ENCODE assay signal across 8 mouse cellular contexts in genomic region chr3:122619931-122620284, GRCm38 (mm10). TPM values are rescaled to one million over a fixed set of nuclear protein-coding genes. Genes with fewer than 3 reads are reported as not detected.
DNase-seq lines count a peak whose midpoint lies in the region; ATAC-seq and TF ChIP-seq lines count a peak whose summit lies in the region.

No protein-coding gene starts in this region.

- no peak for TF ChIP-seq RAD21 in CH12.LX (IDR thresholded peaks at IDR 0.05; ENCODE audit: low read depth, low read length)

- peak; percentile 16 for DNase-seq in heart, adult 8-10 months (ENCODE audit: low spot score)
- no peak for DNase-seq in heart, postnatal 10 days
- no peak for DNase-seq in CH12.LX (ENCODE audit: extremely low read depth)
- peak; percentile 82 for DNase-seq in forebrain, embryonic 14.5 days (ENCODE audit: low spot score)
- DNase-seq in limb, embryonic 11.5 days (ENCODE audit: low spot score): no peak
- no peak for DNase-seq in T-cell, adult 2 months (ENCODE audit: low spot score)
- no peak for DNase-seq in yolk sac, embryonic 10.5 days (ENCODE audit: low spot score)

- H3K79me2 ChIP-seq in CH12.LX (replicated peaks; ENCODE audit: control insufficient read depth, extremely low read depth, insufficient read depth, poor library complexity, severe bottlenecking): no peaks in the 10 kb centered on the region

- peak overlapping the region; percentile 31; the same call in 1 of the 2 replicates for H3K9ac ChIP-seq in CH12.LX (ENCODE audit: insufficient read depth, low read depth)
- H3K9ac ChIP-seq in forebrain, embryonic 14.5 days (ENCODE audit: low read length): peak overlapping the region; percentile 100
- H3K9ac ChIP-seq in limb, embryonic 11.5 days (ENCODE audit: low read length): peak overlapping the region; percentile 100
- peak overlapping the region; percentile 100 for H3K9ac ChIP-seq in neural tube, embryonic 15.5 days (replicated peaks)

- intact Hi-C loops in heart, postnatal 10 days (cut with DNase I): loop anchor here (1.0 to 5.0 kb wide), 3 partner anchors 18 to 308 kb away; no protein-coding TSS in a partner anchor

- H3K9me3 ChIP-seq in CH12.LX (replicated peaks; ENCODE audit: low read length): no peaks in the 10 kb centered on the region
- no peaks in the 10 kb centered on the region for H3K9me3 ChIP-seq in forebrain, embryonic 14.5 days (replicated peaks; ENCODE audit: control insufficient read depth, low read length)
- H3K9me3 ChIP-seq in limb, embryonic 11.5 days (ENCODE audit: control insufficient read depth, low read length): no peaks in the 10 kb centered on the region
- no peaks in the 10 kb centered on the region for H3K9me3 ChIP-seq in neural tube, embryonic 15.5 days (replicated peaks)

- H3K4me3 ChIP-seq in CH12.LX (replicated peaks in 1 of 3; ENCODE audit: low read depth in 2 of 3, low read length in 2 of 3, poor library complexity in 1 of 3): peak overlapping the region; percentile 36 to 67 (median 37)
- H3K4me3 ChIP-seq in forebrain, embryonic 14.5 days (ENCODE audit: low read depth, low read length): peak overlapping the region; percentile 98
- peak overlapping the region; percentile 96 for H3K4me3 ChIP-seq in limb, embryonic 11.5 days (ENCODE audit: low read depth, low read length)
- H3K4me3 ChIP-seq in neural tube, embryonic 15.5 days (replicated peaks): peak overlapping the region; percentile 96

- dilution Hi-C loops in CH12.LX (cut with MboI; ENCODE audit: extremely low pct_ligation_motif_present, extremely low pct_unique_long_range_greater_than_20kb, low sequenced_read_pairs): no loop called here

- no peak for TF ChIP-seq EP300 in CH12.LX (IDR thresholded peaks at IDR 0.05; ENCODE audit: low read length)

- no peak for TF ChIP-seq POLR2A in CH12.LX (IDR thresholded peaks at IDR 0.05; ENCODE audit: low read depth, low read length)

- peaks cover 0 to 4% of the 10 kb centered on the region in 2 experiments; a peak in 1 of 4 replicates for H3K4me1 ChIP-seq in CH12.LX (ENCODE audit: control insufficient read depth in 1 of 2, insufficient read depth in 2 of 2)
- H3K4me1 ChIP-seq in forebrain, embryonic 14.5 days (ENCODE audit: control insufficient read depth, insufficient read depth, low read length): peaks cover 21% of the 10 kb centered on the region
- H3K4me1 ChIP-seq in limb, embryonic 11.5 days (ENCODE audit: control insufficient read depth, insufficient read depth, low read length): peaks cover 15% of the 10 kb centered on the region
- peaks cover 35% of the 10 kb centered on the region for H3K4me1 ChIP-seq in neural tube, embryonic 15.5 days

- ATAC-seq in forebrain, embryonic 14.5 days: peak; percentile 74
- ATAC-seq in limb, embryonic 11.5 days (ENCODE audit: insufficient number of reproducible peaks, low FRiP score, low TSS enrichment, low read depth): peak; percentile 65
- ATAC-seq in neural tube, embryonic 15.5 days (ENCODE audit: low FRiP score): peak; percentile 80

- under 1% methylated on average over 20 of the region's 20 CpGs for WGBS in forebrain, embryonic 14.5 days
- 0% methylated on average over 19 of the region's 20 CpGs for WGBS in limb, embryonic 11.5 days
- under 1% methylated on average over 20 of the region's 20 CpGs for WGBS in neural tube, embryonic 15.5 days

- TF ChIP-seq CTCF in CH12.LX (conservative IDR thresholded peaks at IDR 0.05 in 1 of 2, IDR thresholded peaks at IDR 0.05 in 1 of 2; ENCODE audit: low read depth in 2 of 2, low read length in 2 of 2): no peak

- peak overlapping the region; percentile 19; the same call in 1 of the 2 replicates for H3K4me2 ChIP-seq in CH12.LX (ENCODE audit: insufficient read depth, low read depth, poor library complexity, severe bottlenecking)
- peak overlapping the region; percentile 71 for H3K4me2 ChIP-seq in forebrain, embryonic 14.5 days (ENCODE audit: low read length)
- H3K4me2 ChIP-seq in limb, embryonic 11.5 days (ENCODE audit: low read depth, severe bottlenecking): peak overlapping the region; percentile 78
- H3K4me2 ChIP-seq in neural tube, embryonic 15.5 days: peak overlapping the region; percentile 88

- H3K27me3 ChIP-seq in CH12.LX (replicated peaks): peaks cover 21% of the 10 kb centered on the region
- no peaks in the 10 kb centered on the region for H3K27me3 ChIP-seq in forebrain, embryonic 14.5 days (replicated peaks; ENCODE audit: control insufficient read depth, insufficient read depth, low read length)
- H3K27me3 ChIP-seq in limb, embryonic 11.5 days (ENCODE audit: control insufficient read depth, insufficient read depth, low read length): no peaks in the 10 kb centered on the region
- H3K27me3 ChIP-seq in neural tube, embryonic 15.5 days (replicated peaks): no peaks in the 10 kb centered on the region

- in situ Hi-C loops in CH12.LX (cut with MboI; ENCODE audit: low pct_ligation_motif_present, low pct_unique_long_range_greater_than_20kb, low sequenced_read_pairs): loop anchor here (10.0 kb wide), 1 partner anchor 95 kb away; no protein-coding TSS in a partner anchor

- H3K27ac ChIP-seq in CH12.LX (ENCODE audit: insufficient read depth, low read depth): no peak overlapping the region
- H3K27ac ChIP-seq in forebrain, embryonic 14.5 days (ENCODE audit: low read depth, low read length): peak overlapping the region; percentile 99
- H3K27ac ChIP-seq in limb, embryonic 11.5 days (replicated peaks; ENCODE audit: low read depth, low read length): peak overlapping the region; percentile 98
- H3K27ac ChIP-seq in neural tube, embryonic 15.5 days (replicated peaks): peak overlapping the region; percentile 99

- H3K36me3 ChIP-seq in CH12.LX (replicated peaks in 1 of 2; ENCODE audit: control insufficient read depth in 1 of 2, insufficient read depth in 1 of 2, low read length in 1 of 2): no peaks in the 10 kb centered on the region
- no peaks in the 10 kb centered on the region for H3K36me3 ChIP-seq in forebrain, embryonic 14.5 days (ENCODE audit: control insufficient read depth, insufficient read depth, low read length)
- H3K36me3 ChIP-seq in limb, embryonic 11.5 days (ENCODE audit: control insufficient read depth, insufficient read depth, low read length): no peaks in the 10 kb centered on the region
- H3K36me3 ChIP-seq in neural tube, embryonic 15.5 days: no peaks in the 10 kb centered on the region

TF ChIP-seq in CH12.LX, 34 proteins besides CTCF, POLR2A, EP300 and RAD21:
- TF ChIP-seq MAX (IDR thresholded peaks at IDR 0.05; ENCODE audit: low read length): no peak

RNA-seq across cellular contexts. Expression of gene Fnbp1l, which starts 0.4 kb away (rescaled TPM):
- total RNA-seq in heart, adult 8-10 months (2022): 10 to 100 TPM; 11.9 to 15.8 (median 14.3) TPM
- 10 to 100 TPM; 49.0 to 52.7 TPM for total RNA-seq in heart, postnatal 10 days (2021)
- total RNA-seq in CH12.LX (2012; rRNA removed) (1.3 and 1.5 TPM in 2 replicates), CH12.LX (2014; rRNA removed) (1.9 and 2.0 TPM in 2 replicates)
- 2.0 TPM in 2 replicates for polyA plus RNA-seq in CH12.LX (2012; ENCODE audit: insufficient read length, low read depth)
- polyA plus RNA-seq in forebrain, embryonic 14.5 days (2014; fragmentation: Nextera tagmentation; extraction: Ambion mirVana): 175 and 222 TPM in 2 replicates
- 81.3 and 86.4 TPM in 2 replicates for polyA plus RNA-seq in limb, embryonic 11.5 days (2014; fragmentation: Nextera tagmentation; extraction: Ambion mirVana)
- 135 and 147 TPM in 2 replicates for polyA plus RNA-seq in neural tube, embryonic 15.5 days (2015; fragmentation: Nextera tagmentation; extraction: Ambion mirVana)

Comparison
In these comparisons a context has a peak if more than half of its experiments do, and no peak if none do; other contexts are left out.
1. DNase-seq: peak in heart, adult 8-10 months (single experiment) and forebrain, embryonic 14.5 days (single experiment); none in heart, postnatal 10 days (0 of 2), CH12.LX (single experiment), limb, embryonic 11.5 days (single experiment), T-cell, adult 2 months (single experiment) and yolk sac, embryonic 10.5 days (single experiment).
2. H3K4me2 ChIP-seq: peak in every context shown above with its lines; median percentile 88 in neural tube, embryonic 15.5 days; 78 in limb, embryonic 11.5 days; 71 in forebrain, embryonic 14.5 days; 19 in CH12.LX.
3. H3K4me3 ChIP-seq: peak in every context shown above with its lines; median percentile 98 in forebrain, embryonic 14.5 days; 96 in limb, embryonic 11.5 days; 96 in neural tube, embryonic 15.5 days; 37 in CH12.LX.
4. H3K9ac ChIP-seq: peak in every context shown above with its lines; median percentile 100 in forebrain, embryonic 14.5 days; 100 in limb, embryonic 11.5 days; 100 in neural tube, embryonic 15.5 days; 31 in CH12.LX.
5. RNA of gene Fnbp1l, which starts 0.4 kb away (polyA plus RNA-seq): 175 to 222 TPM in forebrain, embryonic 14.5 days, 135 to 147 TPM in neural tube, embryonic 15.5 days and 81.3 to 86.4 TPM in limb, embryonic 11.5 days; 2.0 TPM in CH12.LX; every median in the first group is over 10 times any median in the second.
6. Peak in every context shown above with its lines, with median percentiles within 50 percentile points of each other: ATAC-seq.